Mouse (Mus musculus): Measurements from ENCODE around the gene Dhtkd1. TPM values are rescaled to one million over a fixed set of nuclear protein-coding genes. Genes with fewer than 3 reads are reported as not detected.
"Not testable (repeated sequence)": the region's sequence is repeated elsewhere in the genome, so short reads cannot be mapped to it uniquely, and the experiment has no call there.

The Dhtkd1 gene
- total and polyA plus RNA-seq, 3 experiments, result 3.6 to 6.8 (median 4.5) TPM

GRCm38 (mm10) chr2:5957705-5958104 is 15.1 kb upstream of the Dhtkd1 start:
- TF ChIP-seq POLR2A (IDR thresholded peaks at IDR 0.05; ENCODE audit: insufficient read depth, low read depth, low read length) (no peak), CTCF (IDR thresholded peaks at IDR 0.05) (no peak)
- Histone ChIP-seq H3K4me1 (ENCODE audit: control insufficient read depth, insufficient read depth, low read length) (no peaks in the 10 kb centered on the region), H3K27ac (no peak overlapping the region), H3K27me3 (ENCODE audit: control insufficient read depth, insufficient read depth, low read length) (no peaks in the 10 kb centered on the region), H3K4me3 (no peak overlapping the region), H3K9ac (ENCODE audit: low read depth, low read length) (no peak overlapping the region), H3K36me3 (ENCODE audit: control insufficient read depth, insufficient read depth, low read length) (peaks cover 5% of the 10 kb centered on the region), H3K79me2 (replicated peaks; ENCODE audit: control insufficient read depth, insufficient read depth, low read length) (peaks cover 4% of the 10 kb centered on the region; the same call in 1 of the 2 replicates)
- intact Hi-C loops (cut with DNase I), result no loop called here
- 88% methylated on average over 9 of the region's 9 CpGs for WGBS
- DNase-seq, result peak in 1 of 2 experiments; percentile 23

GRCm38 (mm10) chr2:5951621-5952211 is 9.1 kb upstream of the Dhtkd1 start:
- Histone ChIP-seq H3K36me3 (ENCODE audit: control insufficient read depth, insufficient read depth, low read length) (peaks cover 3% of the 10 kb centered on the region; the same call in 1 of the 2 replicates), H3K9ac (ENCODE audit: low read depth, low read length) (peak overlapping the region; percentile 87), H3K27ac (peak overlapping the region; percentile 100), H3K27me3 (ENCODE audit: control insufficient read depth, insufficient read depth, low read length) (no peaks in the 10 kb centered on the region), H3K4me3 (peak overlapping the region; percentile 94), H3K4me1 (ENCODE audit: control insufficient read depth, insufficient read depth, low read length) (peaks cover 3% of the 10 kb centered on the region), H3K79me2 (replicated peaks; ENCODE audit: control insufficient read depth, insufficient read depth, low read length) (0 out of 2 replicates have a peak, but pooled peaks cover 3% of the 10 kb centered on the region)
- no peak for TF ChIP-seq POLR2A (IDR thresholded peaks at IDR 0.05; ENCODE audit: insufficient read depth, low read depth, low read length)
- TF ChIP-seq CTCF (IDR thresholded peaks at IDR 0.05), result no peak
- no peak for TF ChIP-seq EP300 (IDR thresholded peaks at IDR 0.05; ENCODE audit: insufficient read depth, low read depth, low read length)
- DNase-seq, result no peak
- intact Hi-C loops (cut with DNase I), result loop anchor here (2.0 to 5.0 kb wide), 2 partner anchors 54 to 107 kb away; partner anchors contain the start of genes Cdc123, Nudt5 and Sec61a2
- under 1% methylated on average over 46 of the region's 46 CpGs for WGBS

GRCm38 (mm10) chr2:5950766-5951595 is 8.4 kb upstream of the Dhtkd1 start, which contains the start of gene Upf2:
Upf2 (plus strand) TSS chr2:5951469.
- under 1% methylated on average over 41 of the region's 54 CpGs for WGBS

GRCm38 (mm10) chr2:5950305-5950704 is 7.7 kb upstream of the Dhtkd1 start:
- Histone ChIP-seq H3K4me1 (ENCODE audit: control insufficient read depth, insufficient read depth, low read length) (peaks cover 3% of the 10 kb centered on the region), H3K36me3 (ENCODE audit: control insufficient read depth, insufficient read depth, low read length) (peaks cover 3% of the 10 kb centered on the region; the same call in 1 of the 2 replicates), H3K9ac (ENCODE audit: low read depth, low read length) (peak overlapping the region; percentile 71), H3K27me3 (ENCODE audit: control insufficient read depth, insufficient read depth, low read length) (no peaks in the 10 kb centered on the region), H3K27ac (peak overlapping the region; percentile 100), H3K79me2 (replicated peaks; ENCODE audit: control insufficient read depth, insufficient read depth, low read length) (0 out of 2 replicates have a peak, but pooled peaks cover 3% of the 10 kb centered on the region), H3K4me3 (peak overlapping the region; percentile 94)
- intact Hi-C loops (cut with DNase I), result loop anchor here (2.0 to 5.0 kb wide), 2 partner anchors 53 to 106 kb away; partner anchors contain the start of genes Cdc123, Nudt5 and Sec61a2
- WGBS, result 2% methylated on average over 6 of the region's 6 CpGs
- no peak for TF ChIP-seq CTCF (IDR thresholded peaks at IDR 0.05)
- TF ChIP-seq EP300 (IDR thresholded peaks at IDR 0.05; ENCODE audit: insufficient read depth, low read depth, low read length), result no peak
- TF ChIP-seq POLR2A (IDR thresholded peaks at IDR 0.05; ENCODE audit: insufficient read depth, low read depth, low read length), result no peak
- no peak for DNase-seq

More at GRCm38 (mm10) chr2:5950766-5951595, 8.4 kb upstream of the Dhtkd1 start, which contains the start of gene Upf2:
- peaks cover 3% of the 10 kb centered on the region for H3K4me1 ChIP-seq (ENCODE audit: control insufficient read depth, insufficient read depth, low read length)
- no peaks in the 10 kb centered on the region for H3K27me3 ChIP-seq (ENCODE audit: control insufficient read depth, insufficient read depth, low read length)
- peak within 1 kb of the TSS; percentile 100 for H3K27ac ChIP-seq
- 0 out of 2 replicates have a peak, but pooled peaks cover 3% of the 10 kb centered on the region for H3K79me2 ChIP-seq (replicated peaks; ENCODE audit: control insufficient read depth, insufficient read depth, low read length)
- peaks cover 3% of the 10 kb centered on the region; the same call in 1 of the 2 replicates for H3K36me3 ChIP-seq (ENCODE audit: control insufficient read depth, insufficient read depth, low read length)
- peak; percentile 94 to 95 for DNase-seq
- peak within 1 kb of the TSS; percentile 87 for H3K9ac ChIP-seq (ENCODE audit: low read depth, low read length)
- intact Hi-C loops (cut with DNase I), result loop anchor here (2.0 to 5.0 kb wide), 2 partner anchors 54 to 106 kb away; partner anchors contain the start of genes Cdc123, Nudt5 and Sec61a2
- H3K4me3 ChIP-seq, result peak within 1 kb of the TSS; percentile 94
- TF ChIP-seq EP300 (IDR thresholded peaks at IDR 0.05; ENCODE audit: insufficient read depth, low read depth, low read length) (peak; percentile 23; the same call in 1 of the 2 replicates), CTCF (IDR thresholded peaks at IDR 0.05) (peak; percentile 29), POLR2A (IDR thresholded peaks at IDR 0.05; ENCODE audit: insufficient read depth, low read depth, low read length) (peak; percentile 78)

GRCm38 (mm10) chr2:5949821-5950220 is 7.2 kb upstream of the Dhtkd1 start:
- DNase-seq; H3K36me3 ChIP-seq (ENCODE audit: control insufficient read depth, insufficient read depth, low read length); H3K4me1 ChIP-seq (ENCODE audit: control insufficient read depth, insufficient read depth, low read length); H3K4me3 ChIP-seq; H3K9ac ChIP-seq (ENCODE audit: low read depth, low read length); H3K27me3 ChIP-seq (ENCODE audit: control insufficient read depth, insufficient read depth, low read length); H3K79me2 ChIP-seq (replicated peaks; ENCODE audit: control insufficient read depth, insufficient read depth, low read length); H3K27ac ChIP-seq: not testable (repeated sequence)
- intact Hi-C loops (cut with DNase I), result loop anchor here (2.0 to 5.0 kb wide), 2 partner anchors 53 to 105 kb away; partner anchors contain the start of genes Cdc123, Nudt5 and Sec61a2
- 96% methylated on average over 9 of the region's 9 CpGs for WGBS

Measured in heart, adult 2 months (tissue).